Mouse (Mus musculus): Measurements from ENCODE around the gene Etfrf1.

Etfrf1 gene

GRCm38 (mm10) chr6:145210816-145211338 is at the start of gene Etfrf1, which contains the start of gene Casc1:
Etfrf1 (plus strand) TSS chr6:145211134.
Casc1 (minus strand) TSS chr6:145211005.
- peak; percentile 96 for DNase-seq (ENCODE audit: low spot score)

GRCm38 (mm10) chr6:145171892-145172606 is 38.9 kb upstream of the Etfrf1 start:
- no peak for DNase-seq (ENCODE audit: low spot score)

- no peak for DNase-seq (ENCODE audit: low spot score)
Observed at GRCm38 (mm10) chr6:145173781-145174191, 37.1 kb upstream of the Etfrf1 start.

DNA sequence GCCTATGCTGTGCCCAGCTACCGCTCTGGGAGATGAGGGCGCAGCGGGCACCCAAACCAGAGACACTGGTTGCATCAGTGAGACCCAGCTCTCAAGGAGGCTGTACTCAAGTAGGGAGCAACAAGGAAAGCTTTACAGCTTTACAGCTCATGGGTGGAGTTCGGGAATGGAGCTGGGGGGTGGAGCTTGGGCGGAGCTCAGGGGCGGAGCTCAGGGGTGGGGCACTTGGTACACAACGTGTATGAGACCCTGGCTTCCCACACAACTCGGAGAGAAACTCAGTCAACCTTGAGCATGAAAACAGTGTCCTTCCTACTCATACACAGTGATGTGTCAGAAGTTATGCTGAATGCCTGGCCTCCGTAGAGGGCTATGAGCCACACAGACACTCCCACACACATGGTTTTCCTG is 35.4 kb upstream of the Etfrf1 start:
- no peak for DNase-seq (ENCODE audit: low spot score)

GRCm38 (mm10) chr6:145176474-145176873 is 34.5 kb upstream of the Etfrf1 start:
- no peak for DNase-seq (ENCODE audit: low spot score)

DNA sequence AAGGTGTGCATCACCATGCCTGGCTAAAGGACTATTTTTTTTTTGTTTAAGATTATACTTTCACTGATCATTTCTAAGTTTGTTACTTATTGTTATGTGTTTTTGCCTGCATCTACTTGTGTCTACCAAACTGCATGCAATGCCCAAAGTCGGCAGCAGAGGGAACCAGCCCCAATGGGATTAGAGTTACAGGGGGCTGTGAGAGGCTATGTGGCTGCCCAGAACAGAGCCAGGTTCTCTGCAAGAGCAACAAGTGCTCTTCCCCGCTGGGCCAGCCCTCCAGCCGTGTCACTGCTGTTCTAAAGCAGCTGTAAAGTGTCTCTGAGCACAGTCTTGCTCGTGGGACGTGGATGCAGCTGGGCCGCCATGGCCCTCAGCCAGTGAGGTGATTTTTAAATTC is 31.3 kb upstream of the Etfrf1 start:
- DNase-seq (ENCODE audit: low spot score): peak; percentile 30

GRCm38 (mm10) chr6:145182044-145182443 is 28.9 kb upstream of the Etfrf1 start:
- DNase-seq (ENCODE audit: low spot score): no peak

GRCm38 (mm10) chr6:145186096-145186495 is 24.8 kb upstream of the Etfrf1 start:
- DNase-seq (ENCODE audit: low spot score): no peak

DNA sequence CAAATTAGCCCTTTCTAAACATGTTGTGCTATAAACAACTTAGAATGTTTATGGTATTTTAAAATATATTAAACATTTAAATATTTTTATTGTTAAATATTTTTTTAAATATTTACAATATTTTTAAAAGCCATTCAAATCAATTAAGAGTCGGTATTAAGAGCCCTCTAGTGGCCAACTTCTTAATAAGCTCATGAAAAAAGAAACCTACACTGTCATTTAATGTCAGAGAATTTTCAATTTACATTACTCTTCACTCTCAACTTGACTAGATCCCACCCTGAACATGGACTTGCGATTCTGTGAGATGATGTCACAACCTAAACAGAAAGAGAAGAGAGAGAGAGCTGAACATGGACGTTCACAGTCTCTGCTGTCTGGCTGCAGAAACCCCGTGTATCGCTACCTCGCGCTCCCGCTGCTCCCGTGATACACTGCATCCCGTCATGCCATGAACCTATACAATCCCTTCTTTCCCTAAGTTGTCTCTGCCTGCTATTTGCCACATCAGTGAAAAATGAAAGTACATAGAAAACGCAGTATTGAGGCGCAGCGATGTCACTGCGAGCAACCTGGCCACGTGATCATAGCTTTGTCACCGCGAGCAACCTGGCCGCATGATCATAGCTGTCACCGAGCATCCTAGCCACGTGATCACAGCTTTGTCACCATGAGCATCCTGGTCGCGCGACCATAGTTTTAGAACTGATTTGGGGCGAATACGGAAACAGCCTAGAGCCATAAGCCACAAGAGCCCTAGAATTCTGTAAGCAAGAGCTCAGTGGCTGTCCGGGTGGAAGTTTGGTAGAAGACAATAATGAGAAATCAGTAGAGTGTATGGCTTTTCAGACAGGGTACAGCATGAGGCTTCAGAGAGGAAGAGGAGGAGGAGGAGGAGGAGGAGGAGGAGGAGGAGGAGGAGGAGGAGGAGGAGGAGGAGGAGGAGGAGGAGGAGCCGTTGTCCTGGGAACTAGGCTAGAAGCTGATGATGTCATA is 23.5 kb upstream of the Etfrf1 start:
- DNase-seq (ENCODE audit: low spot score): peak; percentile 52

DNA sequence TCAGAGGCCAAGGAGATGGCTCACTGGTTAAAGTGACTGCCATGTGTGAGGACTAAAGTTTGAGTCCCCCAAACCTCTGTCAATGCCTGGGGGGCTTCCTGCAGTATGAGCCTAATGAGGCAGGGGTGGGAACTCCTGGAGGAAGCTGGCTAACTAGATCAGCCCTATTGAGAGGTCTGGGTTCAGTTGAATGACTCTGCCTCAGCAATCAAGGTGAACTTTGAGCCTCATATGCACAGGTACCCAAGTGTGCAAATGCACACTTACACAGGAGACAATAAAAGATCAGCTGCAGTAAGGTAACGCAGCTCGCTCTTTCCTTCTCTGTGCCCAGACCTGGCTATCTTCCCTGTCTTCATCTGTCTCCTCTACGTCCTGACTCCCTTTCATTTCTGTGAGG is 17.9 kb upstream of the Etfrf1 start:
- DNase-seq (ENCODE audit: low spot score): no peak

- no peak for DNase-seq (ENCODE audit: low spot score)
Observed at GRCm38 (mm10) chr6:145193446-145193845, 17.5 kb upstream of the Etfrf1 start.

- no peak for DNase-seq (ENCODE audit: low spot score)
Observed at GRCm38 (mm10) chr6:145197949-145198686, 12.8 kb upstream of the Etfrf1 start.

- DNase-seq (ENCODE audit: low spot score): no peak
Observed at GRCm38 (mm10) chr6:145202432-145203125, 8.4 kb upstream of the Etfrf1 start.

DNA sequence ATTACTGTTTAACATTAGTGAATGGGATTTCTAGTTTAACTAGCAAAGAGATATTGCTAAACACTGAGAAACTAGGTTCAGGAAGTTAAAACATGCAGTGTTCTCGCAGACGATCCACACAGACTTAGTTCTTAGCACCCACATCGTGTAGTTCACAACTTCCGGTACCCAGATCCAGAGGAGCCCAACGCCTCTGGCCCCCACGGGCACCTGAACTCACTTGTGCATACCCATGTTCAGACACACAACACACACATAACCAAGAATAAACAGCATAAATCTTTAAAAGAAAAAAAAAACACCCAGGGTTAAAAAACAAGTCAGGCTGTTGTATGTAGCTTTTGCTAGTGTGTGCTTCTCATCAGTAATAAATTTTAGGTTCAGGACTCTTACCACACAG is 6.5 kb upstream of the Etfrf1 start:
- DNase-seq (ENCODE audit: low spot score): no peak

DNA sequence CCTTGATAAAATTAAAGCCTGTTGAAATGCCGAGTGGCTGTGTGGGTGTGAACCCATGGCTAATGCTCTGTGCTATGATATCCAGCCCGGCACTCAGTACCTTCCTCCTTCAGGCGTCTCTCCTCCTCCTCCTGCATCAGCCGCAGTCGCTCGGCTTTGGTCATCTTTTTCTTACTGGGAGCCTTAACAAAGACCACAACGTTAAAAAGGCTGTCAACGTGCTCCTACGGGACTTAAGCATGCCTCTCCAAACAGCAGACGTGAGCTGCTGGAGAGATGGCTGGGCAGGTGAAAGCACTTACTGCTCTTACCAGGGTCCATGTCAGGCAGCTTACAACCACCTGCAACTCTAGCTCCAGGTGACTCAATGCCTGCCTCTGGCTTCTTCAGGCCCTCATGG is 5.8 kb upstream of the Etfrf1 start:
- no peak for DNase-seq (ENCODE audit: low spot score)

DNA sequence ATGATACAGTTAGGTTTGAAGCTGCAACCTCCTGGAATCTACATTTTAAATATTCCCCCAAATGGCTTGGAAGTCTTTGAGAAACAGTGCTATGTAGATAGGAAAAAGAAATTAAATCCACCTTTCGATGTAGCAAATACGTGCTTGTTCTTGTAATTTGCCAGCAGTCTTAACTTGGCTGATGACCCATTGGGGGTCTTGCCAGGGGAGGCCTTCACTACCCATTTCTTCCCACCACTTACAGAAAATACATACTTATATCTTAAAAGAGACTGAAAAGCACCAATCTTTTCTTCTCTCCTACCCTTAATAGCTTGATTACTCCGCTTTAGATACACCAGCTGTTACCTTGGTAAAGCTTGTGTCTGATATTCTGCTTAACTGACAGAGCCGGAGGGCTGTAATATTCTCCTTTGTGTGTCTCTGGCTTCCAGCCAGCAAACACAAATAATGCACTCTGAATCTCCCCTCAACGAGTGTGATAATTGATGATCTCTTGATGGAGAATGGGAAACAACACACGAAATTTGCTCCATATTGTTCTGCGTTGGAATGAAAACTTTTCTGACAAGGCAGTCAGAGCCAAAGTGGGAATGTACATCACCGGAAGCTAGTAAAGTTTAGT is 766 bp upstream of the Etfrf1 start:
- no peak for DNase-seq (ENCODE audit: low spot score)

GRCm38 (mm10) chr6:145211376-145212305 is 707 bp downstream of the Etfrf1 start:
- no peak for DNase-seq (ENCODE audit: low spot score)

- DNase-seq (ENCODE audit: low spot score): no peak
Observed at GRCm38 (mm10) chr6:145213916-145214315, 3.0 kb downstream of the Etfrf1 start.

- DNase-seq (ENCODE audit: low spot score): no peak
Observed at GRCm38 (mm10) chr6:145215826-145216225, 4.9 kb downstream of the Etfrf1 start.

- no peak for DNase-seq (ENCODE audit: low spot score)
Observed at GRCm38 (mm10) chr6:145224246-145224645, 13.3 kb downstream of the Etfrf1 start.
